Mouse (Mus musculus): ENCODE measurements at regions not wholly inside any gene's neighbourhood (a gene's known extent, or its start where the extent isn't known, plus 50 kb on each side); places are given as distances from the start of the nearest gene placed in this dataset.
A peak's percentile ranks its signal among the peaks of the same experiment; 100 is the strongest.

DNA sequence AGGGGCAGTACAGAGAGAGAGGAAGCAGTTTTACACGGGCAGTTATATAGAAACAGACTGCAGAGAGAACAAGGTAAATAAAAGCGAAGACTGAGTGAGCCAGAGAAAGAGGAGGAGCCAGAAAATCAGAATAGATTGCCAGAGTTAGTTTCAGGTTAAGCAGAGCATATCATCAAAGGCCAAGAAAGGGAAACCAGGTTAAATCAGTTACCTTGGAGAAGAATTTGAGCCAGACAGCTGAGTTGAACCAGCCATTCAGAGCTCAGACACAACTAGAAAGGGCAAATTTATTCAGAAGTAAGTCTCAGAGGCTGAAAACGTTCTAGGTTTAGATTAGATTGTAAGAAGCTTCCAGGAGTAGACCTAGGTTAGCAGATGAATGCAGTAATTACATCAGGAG, 858.6 kb downstream of the Adgrl3 start:
- no peaks in the 10 kb centered on the region for H3K27me3 ChIP-seq (ENCODE audit: control insufficient read depth, insufficient read depth, low read length)
- no peak overlapping the region for H3K4me3 ChIP-seq (replicated peaks; ENCODE audit: low read length)
- ATAC-seq (ENCODE audit: insufficient read depth, low FRiP score) = no peak
- WGBS = 49% methylated on average over 3 of the region's 3 CpGs
- no peaks in the 10 kb centered on the region for H3K9me3 ChIP-seq (replicated peaks; ENCODE audit: control insufficient read depth, low read length)
- H3K36me3 ChIP-seq (ENCODE audit: control insufficient read depth, insufficient read depth, low read length) = no peaks in the 10 kb centered on the region
- no peaks in the 10 kb centered on the region for H3K4me1 ChIP-seq (ENCODE audit: control insufficient read depth, insufficient read depth, low read length)
- no peak overlapping the region for H3K9ac ChIP-seq (ENCODE audit: low read length)
- no peak overlapping the region for H3K27ac ChIP-seq (ENCODE audit: low read length)
- no peak overlapping the region for H3K4me2 ChIP-seq (ENCODE audit: low read depth, low read length)

DNA sequence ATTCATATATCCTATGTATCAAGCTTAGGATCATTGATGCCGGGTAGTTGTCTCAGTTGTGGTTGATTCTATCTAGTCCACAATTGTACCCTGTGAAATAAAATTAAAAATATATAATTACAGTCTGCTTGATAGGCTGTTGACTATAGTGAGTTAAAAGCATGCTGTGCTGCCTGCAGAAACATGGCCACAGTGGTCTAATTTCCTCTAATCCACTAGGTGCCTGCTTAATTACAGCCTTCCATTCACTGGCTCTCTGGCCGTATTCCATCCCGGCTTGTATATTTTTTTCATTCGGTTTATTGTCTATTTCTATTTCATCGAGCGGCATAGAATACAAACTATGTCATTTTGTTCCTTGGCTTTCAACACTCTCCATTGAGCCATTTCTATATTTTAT, 873.4 kb downstream of the Adgrl3 start:
- Histone ChIP-seq H3K4me3 (replicated peaks; ENCODE audit: low read length) (no peak overlapping the region), H3K4me2 (ENCODE audit: low read depth, low read length) (no peak overlapping the region), H3K27me3 (ENCODE audit: control insufficient read depth, insufficient read depth, low read length) (no peaks in the 10 kb centered on the region), H3K27ac (ENCODE audit: low read length) (no peak overlapping the region), H3K9me3 (replicated peaks; ENCODE audit: control insufficient read depth, low read length) (no peaks in the 10 kb centered on the region), H3K4me1 (ENCODE audit: control insufficient read depth, insufficient read depth, low read length) (no peaks in the 10 kb centered on the region), H3K36me3 (ENCODE audit: control insufficient read depth, insufficient read depth, low read length) (no peaks in the 10 kb centered on the region), H3K9ac (ENCODE audit: low read length) (no peak overlapping the region)
- WGBS = 88% methylated on average over 6 of the region's 6 CpGs
- ATAC-seq (ENCODE audit: insufficient read depth, low FRiP score) = no peak

DNA sequence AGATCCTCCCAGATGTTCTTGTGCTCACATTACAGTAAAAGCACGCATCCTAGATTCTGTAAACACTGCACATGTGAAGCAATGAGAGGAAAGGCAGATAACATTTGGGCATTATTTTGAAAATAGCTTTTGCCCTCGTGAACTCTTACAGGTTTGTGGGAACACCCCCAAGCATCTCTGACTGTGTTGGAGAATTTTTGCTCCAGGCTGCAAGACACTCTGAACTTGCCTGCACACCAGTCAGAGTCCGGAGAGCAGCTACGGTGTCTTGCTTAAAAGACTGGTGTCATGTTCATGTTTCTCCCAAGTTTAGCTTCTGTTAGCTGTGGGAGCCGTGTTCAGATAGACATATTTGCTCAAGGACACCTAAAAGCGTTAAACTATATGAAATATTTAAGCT, 889.4 kb downstream of the Adgrl3 start:
- Histone ChIP-seq H3K36me3 (ENCODE audit: control insufficient read depth, insufficient read depth, low read length) (no peaks in the 10 kb centered on the region), H3K4me2 (ENCODE audit: low read depth, low read length) (0 out of 2 replicates have a peak overlapping the region, but pooled peaks have one; percentile 8), H3K9ac (ENCODE audit: low read length) (no peak overlapping the region), H3K9me3 (replicated peaks; ENCODE audit: control insufficient read depth, low read length) (no peaks in the 10 kb centered on the region), H3K27ac (ENCODE audit: low read length) (no peak overlapping the region; the same call in 1 of the 2 replicates), H3K4me1 (ENCODE audit: control insufficient read depth, insufficient read depth, low read length) (peaks cover 8% of the 10 kb centered on the region), H3K4me3 (replicated peaks; ENCODE audit: low read length) (no peak overlapping the region), H3K27me3 (ENCODE audit: control insufficient read depth, insufficient read depth, low read length) (no peaks in the 10 kb centered on the region)
- 41% methylated on average over 6 of the region's 6 CpGs for WGBS
- no peak for ATAC-seq (ENCODE audit: insufficient read depth, low FRiP score)

DNA sequence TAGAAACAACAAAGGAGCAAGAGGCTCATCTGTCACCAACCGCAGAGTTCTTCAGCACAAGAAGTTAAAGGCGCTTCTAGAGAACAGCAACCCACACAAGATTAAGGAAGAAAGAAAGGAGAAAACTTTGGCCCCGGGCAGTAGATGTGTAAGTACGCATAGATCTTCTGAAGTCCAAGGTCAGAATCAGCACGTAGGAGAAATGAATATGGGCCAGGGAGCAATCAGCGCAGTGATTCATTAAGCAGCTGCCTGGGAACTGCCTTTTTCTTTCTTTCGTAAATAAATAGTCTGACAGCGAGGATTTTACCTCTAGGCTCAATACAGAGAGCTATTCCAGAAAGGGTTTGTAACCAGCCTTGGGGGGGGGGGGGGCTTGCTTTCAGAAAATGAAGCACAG, 890.0 kb downstream of the Adgrl3 start:
- H3K9ac ChIP-seq (ENCODE audit: low read length) = no peak overlapping the region
- H3K27ac ChIP-seq (ENCODE audit: low read length) = peak overlapping the region; percentile 29; the same call in 1 of the 2 replicates
- H3K36me3 ChIP-seq (ENCODE audit: control insufficient read depth, insufficient read depth, low read length) = no peaks in the 10 kb centered on the region
- no peak overlapping the region for H3K4me3 ChIP-seq (replicated peaks; ENCODE audit: low read length)
- 17% methylated on average over 8 of the region's 8 CpGs for WGBS
- ATAC-seq (ENCODE audit: insufficient read depth, low FRiP score) = peak; percentile 77; the same call in 1 of the 2 replicates
- H3K27me3 ChIP-seq (ENCODE audit: control insufficient read depth, insufficient read depth, low read length) = no peaks in the 10 kb centered on the region
- H3K4me2 ChIP-seq (ENCODE audit: low read depth, low read length) = peak overlapping the region; percentile 30; the same call in 1 of the 2 replicates
- no peaks in the 10 kb centered on the region for H3K9me3 ChIP-seq (replicated peaks; ENCODE audit: control insufficient read depth, low read length)
- H3K4me1 ChIP-seq (ENCODE audit: control insufficient read depth, insufficient read depth, low read length) = peaks cover 8% of the 10 kb centered on the region

DNA sequence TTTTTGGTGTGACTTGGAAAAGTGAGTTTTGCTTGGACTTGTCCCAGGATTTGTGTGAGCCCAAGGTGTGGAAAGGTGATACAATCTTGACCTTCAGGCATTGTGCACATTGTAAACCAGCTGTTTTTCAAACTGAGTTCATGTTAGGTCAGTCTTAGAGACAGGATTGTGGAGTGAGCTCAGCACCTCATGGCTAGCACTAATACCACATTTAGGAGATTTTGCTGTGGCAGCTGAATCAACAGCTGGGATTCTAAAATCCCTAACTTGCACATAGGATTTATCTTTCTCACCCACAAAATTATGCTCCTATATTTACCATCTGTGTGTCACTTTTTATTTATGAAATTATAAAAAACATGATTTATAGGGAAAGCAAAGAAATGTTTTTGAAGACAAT, 896.7 kb downstream of the Adgrl3 start:
- H3K4me1 ChIP-seq (ENCODE audit: control insufficient read depth, insufficient read depth, low read length) = no peaks in the 10 kb centered on the region
- no peaks in the 10 kb centered on the region for H3K27me3 ChIP-seq (ENCODE audit: control insufficient read depth, insufficient read depth, low read length)
- H3K4me3 ChIP-seq (replicated peaks; ENCODE audit: low read length) = no peak overlapping the region
- no peak overlapping the region for H3K4me2 ChIP-seq (ENCODE audit: low read depth, low read length)
- no peaks in the 10 kb centered on the region for H3K36me3 ChIP-seq (ENCODE audit: control insufficient read depth, insufficient read depth, low read length)
- no peak overlapping the region for H3K9ac ChIP-seq (ENCODE audit: low read length)
- no peak overlapping the region for H3K27ac ChIP-seq (ENCODE audit: low read length)
- ATAC-seq (ENCODE audit: insufficient read depth, low FRiP score) = no peak
- no peaks in the 10 kb centered on the region; the same call in 1 of the 2 replicates for H3K9me3 ChIP-seq (replicated peaks; ENCODE audit: control insufficient read depth, low read length)

DNA sequence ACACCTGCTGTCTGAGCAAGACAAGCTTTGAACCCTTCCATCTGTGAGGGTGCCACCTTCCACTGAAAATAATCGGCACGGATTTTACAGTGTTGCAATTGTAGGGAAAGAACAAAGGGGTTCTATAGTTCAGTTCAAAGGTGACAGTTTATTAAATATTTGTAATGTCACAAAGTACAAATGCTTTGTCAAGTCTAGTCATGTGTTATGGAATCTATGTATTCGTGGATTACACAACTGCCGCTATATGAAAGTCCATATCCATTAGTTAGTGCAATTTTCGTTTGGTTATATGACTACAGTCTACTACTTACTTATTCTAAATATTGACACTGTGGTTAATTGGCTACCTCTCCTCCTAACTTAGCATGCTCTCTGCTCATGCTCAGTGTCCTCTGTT, 920.9 kb downstream of the Adgrl3 start:
- Histone ChIP-seq H3K9me3 (replicated peaks; ENCODE audit: control insufficient read depth, low read length) (no peaks in the 10 kb centered on the region), H3K4me3 (replicated peaks; ENCODE audit: low read length) (no peak overlapping the region), H3K36me3 (ENCODE audit: control insufficient read depth, insufficient read depth, low read length) (no peaks in the 10 kb centered on the region), H3K4me2 (ENCODE audit: low read depth, low read length) (no peak overlapping the region), H3K9ac (ENCODE audit: low read length) (no peak overlapping the region), H3K4me1 (ENCODE audit: control insufficient read depth, insufficient read depth, low read length) (no peaks in the 10 kb centered on the region), H3K27me3 (ENCODE audit: control insufficient read depth, insufficient read depth, low read length) (no peaks in the 10 kb centered on the region), H3K27ac (ENCODE audit: low read length) (no peak overlapping the region)
- WGBS = 51% methylated on average over 5 of the region's 5 CpGs
- no peak for ATAC-seq (ENCODE audit: insufficient read depth, low FRiP score)

DNA sequence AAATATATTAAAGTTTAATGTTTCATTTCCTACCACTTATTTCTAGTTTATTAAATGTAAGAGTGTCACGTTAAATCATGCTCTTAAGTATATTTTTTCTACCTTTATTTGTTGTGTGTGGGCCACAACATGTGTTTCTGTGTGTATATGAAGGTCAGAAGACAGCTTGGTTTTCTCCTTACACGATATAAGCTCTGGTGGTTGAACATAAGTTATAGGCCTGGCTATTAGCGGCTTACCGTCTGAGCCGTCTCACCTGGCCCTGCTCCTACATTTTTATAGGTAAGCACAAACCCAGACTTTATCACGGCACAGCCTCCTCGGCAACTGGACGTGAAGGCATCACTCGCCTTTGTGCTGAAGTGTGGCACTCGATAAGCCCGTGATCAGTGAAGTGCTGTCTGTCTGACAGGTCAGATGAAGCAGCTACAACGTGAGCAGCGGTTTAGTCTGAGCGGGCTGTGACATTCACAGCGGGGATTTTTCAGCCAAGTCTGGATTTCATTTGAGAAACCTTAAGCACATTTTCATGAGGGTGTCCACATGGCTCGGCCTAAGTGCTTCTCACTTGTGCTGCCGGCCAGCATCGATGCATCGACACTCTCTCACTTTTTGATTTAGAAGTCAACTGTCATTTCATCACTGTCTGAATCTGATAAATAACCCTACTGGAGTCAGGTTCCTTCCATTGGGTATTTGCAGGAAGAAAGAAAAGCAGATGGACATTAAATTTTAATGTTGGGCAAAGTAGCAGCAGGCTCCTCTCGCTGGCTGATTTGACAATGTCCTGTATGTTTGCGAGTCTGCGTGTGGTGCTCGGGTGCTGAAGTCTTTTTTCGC, 950.0 kb downstream of the Adgrl3 start:
- WGBS = 81% methylated on average over 24 of the region's 24 CpGs
- ATAC-seq (ENCODE audit: insufficient read depth, low FRiP score) = no peak
- no peaks in the 10 kb centered on the region for H3K4me1 ChIP-seq (ENCODE audit: control insufficient read depth, insufficient read depth, low read length)

DNA sequence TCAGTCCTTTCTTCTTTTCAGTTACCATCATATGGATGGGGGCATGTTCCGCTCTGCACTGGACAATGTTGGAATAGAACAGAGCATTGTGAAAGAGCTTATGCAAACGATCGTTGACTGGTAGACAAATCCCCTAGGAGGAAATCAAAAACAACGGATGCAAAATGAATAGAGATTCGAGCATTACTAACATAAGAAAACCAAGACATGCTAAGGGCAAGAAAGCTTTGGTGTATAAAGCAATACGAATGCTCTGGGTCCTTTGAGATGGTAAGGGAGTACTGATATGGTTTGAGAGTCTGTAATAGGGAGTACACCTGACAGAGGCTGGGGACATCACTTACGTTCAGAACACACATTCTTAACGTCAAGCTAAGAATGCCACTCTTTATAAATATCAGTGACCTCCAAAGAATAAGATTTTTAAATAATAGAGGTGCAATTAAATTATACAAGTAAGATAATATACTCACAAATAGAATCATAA, 950.6 kb downstream of the Adgrl3 start:
- no peak overlapping the region for H3K4me3 ChIP-seq (replicated peaks; ENCODE audit: low read length)
- no peak overlapping the region for H3K4me2 ChIP-seq (ENCODE audit: low read depth, low read length)
- H3K9ac ChIP-seq (ENCODE audit: low read length) = no peak overlapping the region
- H3K36me3 ChIP-seq (ENCODE audit: control insufficient read depth, insufficient read depth, low read length) = no peaks in the 10 kb centered on the region
- H3K9me3 ChIP-seq (replicated peaks; ENCODE audit: control insufficient read depth, low read length) = no peaks in the 10 kb centered on the region
- H3K27ac ChIP-seq (ENCODE audit: low read length) = no peak overlapping the region
- no peaks in the 10 kb centered on the region for H3K27me3 ChIP-seq (ENCODE audit: control insufficient read depth, insufficient read depth, low read length)
- no peak for ATAC-seq (ENCODE audit: insufficient read depth, low FRiP score)
- WGBS = 83% methylated on average over 8 of the region's 8 CpGs
- H3K4me1 ChIP-seq (ENCODE audit: control insufficient read depth, insufficient read depth, low read length) = no peaks in the 10 kb centered on the region

More for the DNA sequence above, 950.0 kb downstream of the Adgrl3 start:
- Histone ChIP-seq H3K4me2 (ENCODE audit: low read depth, low read length) (no peak overlapping the region), H3K9ac (ENCODE audit: low read length) (no peak overlapping the region), H3K36me3 (ENCODE audit: control insufficient read depth, insufficient read depth, low read length) (no peaks in the 10 kb centered on the region), H3K9me3 (replicated peaks; ENCODE audit: control insufficient read depth, low read length) (no peaks in the 10 kb centered on the region), H3K4me3 (replicated peaks; ENCODE audit: low read length) (no peak overlapping the region), H3K27ac (ENCODE audit: low read length) (no peak overlapping the region), H3K27me3 (ENCODE audit: control insufficient read depth, insufficient read depth, low read length) (no peaks in the 10 kb centered on the region)

DNA sequence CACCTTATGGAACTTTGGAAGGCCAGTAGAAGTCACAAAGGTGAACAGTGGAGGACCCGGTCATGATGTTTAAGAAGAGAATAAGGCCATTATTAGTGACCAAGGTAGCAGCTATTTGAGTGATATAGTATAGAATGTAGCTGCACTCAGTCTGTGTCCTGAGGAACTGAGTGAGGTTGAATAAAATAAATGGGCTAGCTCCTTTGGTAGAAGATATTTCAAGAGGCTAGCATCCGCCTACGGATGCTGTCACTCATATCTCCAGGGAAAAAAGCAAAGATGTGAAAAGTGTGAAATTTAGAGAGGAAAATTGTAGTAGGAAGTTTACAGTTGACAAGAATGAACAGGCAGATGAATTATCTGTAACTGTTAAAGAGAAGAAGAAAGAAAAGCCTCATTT, 956.6 kb downstream of the Adgrl3 start:
- ATAC-seq (ENCODE audit: insufficient read depth, low FRiP score) = no peak
- no peaks in the 10 kb centered on the region for H3K4me1 ChIP-seq (ENCODE audit: control insufficient read depth, insufficient read depth, low read length)
- no peak overlapping the region for H3K27ac ChIP-seq (ENCODE audit: low read length)
- no peak overlapping the region for H3K4me2 ChIP-seq (ENCODE audit: low read depth, low read length)
- no peak overlapping the region for H3K9ac ChIP-seq (ENCODE audit: low read length)
- 98% methylated on average over 3 of the region's 3 CpGs for WGBS
- no peak overlapping the region for H3K4me3 ChIP-seq (replicated peaks; ENCODE audit: low read length)
- no peaks in the 10 kb centered on the region for H3K9me3 ChIP-seq (replicated peaks; ENCODE audit: control insufficient read depth, low read length)
- no peaks in the 10 kb centered on the region for H3K27me3 ChIP-seq (ENCODE audit: control insufficient read depth, insufficient read depth, low read length)
- H3K36me3 ChIP-seq (ENCODE audit: control insufficient read depth, insufficient read depth, low read length) = no peaks in the 10 kb centered on the region
